Mouse (Mus musculus) liver, postnatal 0 days (tissue): Measurements from ENCODE around the gene Zc3hav1. TPM values are rescaled to one million over a fixed set of nuclear protein-coding genes. Genes with fewer than 3 reads are reported as not detected.
"Not testable (repeated sequence)": the region's sequence is repeated elsewhere in the genome, so short reads cannot be mapped to it uniquely, and the experiment has no call there.

Experiments
- ATAC-seq: fragments of 200-750 bp; cut with Nextera tagmentation; 2 replicates; pipeline ENCODE4 v1.8.0; 2017; ENCODE audit warnings: mild to moderate bottlenecking, moderate library complexity
- DNase-seq: peaks from one replicate; pipeline ENCODE4 v3.0.0-alpha.2; 2016
- H3K27ac ChIP-seq: fragments of 300-500 bp; sonication (generic); 2 replicates; pipeline ENCODE4 v1.5.1; 2014; ENCODE audit warnings: antibody characterized with exemption, moderate library complexity, mild to moderate bottlenecking, low read depth
- H3K27me3 ChIP-seq: fragments of 300-500 bp; sonication (generic); 2 replicates; pipeline ENCODE4 v1.6.1; 2014; ENCODE audit warnings: low read length, control low read depth, mixed read lengths; ENCODE audit not compliant: insufficient read depth
- H3K36me3 ChIP-seq: fragments of 300-500 bp; sonication (generic); replicated peaks from 2 replicates; pipeline ENCODE4 v1.6.1; 2014; ENCODE audit warnings: mild to moderate bottlenecking, control low read depth, low read length, moderate library complexity, mixed read lengths; ENCODE audit not compliant: insufficient read depth
- H3K4me1 ChIP-seq: fragments of 300-500 bp; sonication (generic); 2 replicates; pipeline ENCODE4 v1.6.1; 2014; ENCODE audit warnings: antibody characterized with exemption, mild to moderate bottlenecking, control low read depth; ENCODE audit not compliant: insufficient read depth
- H3K4me2 ChIP-seq: fragments of 300-500 bp; sonication (generic); 2 replicates; pipeline ENCODE4 v1.6.1; 2014; ENCODE audit warnings: low read depth, mild to moderate bottlenecking, low read length, moderate library complexity, mixed read lengths
- H3K4me3 ChIP-seq: fragments of 300-500 bp; sonication (generic); 2 replicates; pipeline ENCODE4 v1.5.1; 2014; ENCODE audit warnings: low read depth, low read length
- H3K9ac ChIP-seq: fragments of 300-500 bp; sonication (generic); replicated peaks from 2 replicates; pipeline ENCODE4 v1.6.1; 2014; ENCODE audit warnings: mild to moderate bottlenecking, moderate library complexity
- H3K9me3 ChIP-seq: fragments of 300-500 bp; sonication (generic); 2 replicates; pipeline ENCODE4 v1.6.1; 2016; ENCODE audit warnings: mild to moderate bottlenecking, control low read depth, low read length, mixed read lengths
- CTCF ChIP-seq: sonication (generic); IDR thresholded peaks from 2 replicates; pipeline ENCODE4 v1.5.1; 2016; ENCODE audit warnings: antibody characterized with exemption, low read depth
- EP300 ChIP-seq: IDR thresholded peaks from 2 replicates; pipeline ENCODE4 v1.6.1; 2016; ENCODE audit warnings: antibody characterized with exemption, low read depth, mild to moderate bottlenecking
- WGBS: fragments of 180-500 bp; shearing (Covaris S2); extraction: QIAGEN DNeasy Blood & Tissue Kit; methylation state at CpG from one replicate; pipeline ENCODE4 v1.1.7; 2014; ENCODE audit not compliant: insufficient replicate concordance; 5-methylcytosine and 5-hydroxymethylcytosine counted together
- polyA plus RNA-seq: library from polyadenylated mRNA; unstranded; fragments of >200 nt; fragmentation: Nextera tagmentation; extraction: Ambion mirVana; gene quantifications from 2 replicates; pipeline ENCODE4 v1.2.1, GENCODE M21; 2015

Zc3hav1 gene
- polyA plus RNA-seq, 1 experiment from 2014 or later: 16.6 TPM

DNA sequence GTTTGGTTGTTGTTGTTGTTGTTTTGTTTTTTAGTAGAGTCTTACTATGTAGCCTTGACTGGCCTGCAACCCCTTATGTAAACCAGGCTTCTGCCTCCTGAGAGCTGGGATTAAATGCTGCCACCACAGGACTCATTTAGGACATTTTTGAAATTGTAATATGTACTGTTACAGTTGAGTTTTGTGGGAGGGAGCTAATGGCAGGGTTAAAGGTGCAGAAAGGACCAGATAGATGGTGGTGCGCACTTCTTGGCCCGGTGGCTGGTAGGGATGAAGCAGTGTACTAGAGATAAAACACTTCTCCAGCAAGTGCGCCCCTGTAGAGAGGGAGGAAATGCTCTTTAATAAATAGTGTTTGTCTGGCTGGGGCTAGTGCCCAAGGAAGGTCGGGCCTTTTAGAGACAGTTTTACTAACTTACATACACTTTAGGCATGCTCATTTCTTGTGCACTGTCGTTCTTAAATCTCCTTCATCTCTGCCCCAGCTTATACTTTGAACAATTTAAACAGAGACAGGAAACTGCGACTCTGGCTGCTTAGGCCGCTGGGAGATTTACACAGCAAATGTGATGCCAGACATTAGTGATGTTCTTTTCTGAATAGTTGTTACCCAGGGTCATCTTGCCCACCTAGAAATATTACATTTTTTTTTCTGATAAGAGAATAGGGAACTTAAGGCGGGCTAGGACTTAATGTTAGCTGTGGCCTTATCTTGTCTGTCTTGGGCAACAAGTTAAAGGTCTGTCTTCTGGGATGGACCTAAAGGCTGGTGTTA lies 4.0 kb upstream of the Zc3hav1 start:
- ATAC-seq: no peak
- no peak overlapping the region for H3K9ac ChIP-seq

DNA sequence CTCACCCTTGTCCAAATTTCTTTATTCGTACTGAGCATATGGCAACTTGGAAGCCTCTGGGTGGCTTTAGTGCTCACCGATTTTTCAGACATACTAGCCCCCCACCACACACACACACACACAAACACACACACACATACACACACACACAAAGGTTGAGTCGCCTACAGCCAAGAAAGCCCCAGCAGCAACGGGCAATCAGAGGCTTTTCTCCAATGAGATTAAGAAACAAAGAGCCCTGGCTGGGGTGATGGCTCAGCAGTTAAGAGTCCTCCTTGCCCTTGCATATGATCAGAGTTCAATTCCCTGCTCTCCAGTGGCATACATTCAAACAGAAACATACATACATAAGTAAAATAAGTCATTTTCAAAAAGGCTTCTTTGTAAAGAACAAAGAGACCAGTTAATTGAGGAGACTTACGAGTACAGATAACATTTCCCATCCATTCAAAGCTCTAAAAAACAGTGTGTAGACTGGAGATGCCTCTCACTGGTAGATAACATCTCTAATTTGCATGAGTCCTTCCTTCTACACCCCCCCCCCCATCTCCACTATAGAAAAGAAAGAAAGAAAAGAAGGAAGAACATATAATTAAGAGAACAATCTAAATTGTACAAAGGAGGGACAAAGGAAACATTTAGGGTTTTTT lies 3.3 kb upstream of the Zc3hav1 start:
- Histone ChIP-seq H3K9ac (no peak overlapping the region), H3K4me1 (peaks cover 25% of the 10 kb centered on the region), H3K4me2 (no peak overlapping the region), H3K27me3 (no peaks in the 10 kb centered on the region), H3K4me3 (no peak overlapping the region), H3K27ac (no peak overlapping the region), H3K9me3 (no peaks in the 10 kb centered on the region), H3K36me3 (no peaks in the 10 kb centered on the region)
- no peak for DNase-seq
- no peak for ATAC-seq
- no peak for TF ChIP-seq CTCF
- no peak for TF ChIP-seq EP300
- WGBS: 61% methylated on average over 5 of the region's 5 CpGs

More for the DNA sequence above, 4.0 kb upstream of the Zc3hav1 start:
- Histone ChIP-seq H3K4me2 (no peak overlapping the region), H3K27me3 (no peaks in the 10 kb centered on the region), H3K27ac (peak overlapping the region; percentile 19; the same call in 1 of the 2 replicates), H3K4me1 (peaks cover 25% of the 10 kb centered on the region), H3K9me3 (no peaks in the 10 kb centered on the region), H3K4me3 (no peak overlapping the region), H3K36me3 (no peaks in the 10 kb centered on the region)
- no peak for TF ChIP-seq CTCF
- TF ChIP-seq EP300: no peak
- no peak for DNase-seq
- 45% methylated on average over 8 of the region's 8 CpGs for WGBS

DNA sequence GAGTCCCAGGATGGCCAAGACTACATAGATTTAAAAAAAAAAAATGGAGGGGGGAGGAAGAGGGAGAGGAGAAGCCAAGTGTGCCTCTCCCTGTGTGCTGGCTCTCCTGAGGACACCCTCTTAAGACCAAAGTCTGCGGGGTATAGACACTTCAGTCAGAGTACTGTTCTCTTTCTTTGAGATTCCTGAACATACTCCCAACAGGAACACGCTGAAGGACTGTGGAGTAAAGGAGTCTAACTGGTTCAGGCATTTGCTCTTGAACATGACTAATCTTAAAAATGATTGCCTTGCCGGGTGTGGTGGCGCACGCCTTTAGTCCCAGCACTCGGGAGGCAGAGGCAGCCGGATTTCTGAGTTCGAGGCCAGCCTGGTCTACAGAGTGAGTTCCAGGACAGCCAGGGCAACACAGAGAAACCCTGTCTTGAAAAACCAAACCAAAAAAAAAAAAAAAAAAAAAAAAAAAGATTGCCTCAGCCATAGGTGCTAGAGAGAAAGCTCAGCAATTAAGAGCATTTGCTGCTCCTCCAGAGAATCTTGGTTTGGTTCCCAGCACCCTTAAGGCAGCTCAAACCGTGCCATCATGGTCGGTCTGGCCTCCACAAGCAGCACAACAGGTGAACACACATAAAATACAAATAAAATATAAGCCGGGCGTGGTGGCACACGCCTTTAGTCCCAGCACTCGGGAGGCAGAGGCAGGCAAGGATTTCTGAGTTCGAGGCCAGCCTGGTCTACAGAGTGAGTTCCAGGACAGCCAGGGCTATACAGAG lies 2.4 kb upstream of the Zc3hav1 start:
- H3K27ac ChIP-seq, DNase-seq, H3K9ac ChIP-seq, H3K27me3 ChIP-seq, ATAC-seq, H3K4me3 ChIP-seq, H3K36me3 ChIP-seq, H3K4me2 ChIP-seq, H3K9me3 ChIP-seq: not testable (repeated sequence)
- H3K4me1 ChIP-seq: peaks cover 26% of the 10 kb centered on the region
- 90% methylated on average over 15 of the region's 15 CpGs for WGBS

DNA sequence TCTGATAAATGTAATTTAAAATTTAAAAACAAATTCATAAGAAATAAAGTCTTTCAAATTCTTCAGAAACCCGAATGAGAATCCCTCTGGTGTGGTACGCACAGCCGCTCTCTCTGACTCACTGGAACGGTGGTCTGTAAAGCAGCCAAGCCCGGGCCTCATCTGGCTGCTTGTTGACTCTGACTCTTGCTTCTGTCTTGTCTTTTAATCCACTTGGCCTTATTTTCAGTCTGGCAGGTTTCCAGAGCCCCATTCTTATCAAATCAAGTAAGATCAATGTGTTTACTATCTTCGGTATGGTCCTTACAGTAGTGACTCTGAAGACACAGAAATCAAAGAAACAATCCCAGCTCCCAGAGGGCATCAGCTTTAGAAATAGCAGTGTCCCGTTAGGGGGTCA lies 1.5 kb upstream of the Zc3hav1 start:
- H3K4me3 ChIP-seq: peak overlapping the region; percentile 75
- no peak for TF ChIP-seq EP300
- no peak for TF ChIP-seq CTCF
- H3K4me2 ChIP-seq: peak overlapping the region; percentile 75
- ATAC-seq: no peak
- H3K9ac ChIP-seq: peak overlapping the region; percentile 90
- no peaks in the 10 kb centered on the region for H3K27me3 ChIP-seq
- H3K9me3 ChIP-seq: no peaks in the 10 kb centered on the region
- DNase-seq: no peak
- 33% methylated on average over 7 of the region's 7 CpGs for WGBS
- H3K36me3 ChIP-seq: 0 out of 2 replicates have a peak, but pooled peaks cover 4% of the 10 kb centered on the region
- peak overlapping the region; percentile 90; the same call in 1 of the 2 replicates for H3K27ac ChIP-seq
- H3K4me1 ChIP-seq: peaks cover 28% of the 10 kb centered on the region

DNA sequence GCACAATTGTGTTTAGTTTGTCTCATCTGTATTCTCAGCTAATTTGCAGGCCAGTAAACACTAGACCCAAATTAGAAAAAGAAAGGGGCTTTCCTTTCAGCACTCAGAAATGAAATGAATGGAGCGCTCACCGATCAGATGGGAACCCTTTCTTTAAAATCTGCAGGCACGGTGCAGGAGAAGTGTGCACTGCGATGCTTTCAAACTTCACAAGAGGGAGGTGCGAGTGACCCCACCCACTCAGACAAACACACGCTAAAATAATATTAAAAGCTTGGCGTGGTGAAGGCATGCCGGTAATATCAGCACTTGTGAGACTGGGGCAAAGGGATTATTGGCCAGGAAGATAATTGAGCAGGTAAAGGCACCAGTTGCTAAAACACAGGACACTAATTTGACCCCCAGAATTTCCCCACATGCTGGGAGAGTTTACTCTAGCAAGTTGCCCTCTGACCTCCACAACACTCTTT lies 986 bp upstream of the Zc3hav1 start:
- Histone ChIP-seq H3K27me3 (no peaks in the 10 kb centered on the region), H3K4me2 (peak overlapping the region; percentile 75), H3K27ac (peak overlapping the region; percentile 90), H3K4me3 (peak overlapping the region; percentile 75), H3K36me3 (peaks cover 8% of the 10 kb centered on the region), H3K9ac (peak overlapping the region; percentile 90), H3K9me3 (no peaks in the 10 kb centered on the region), H3K4me1 (peaks cover 28% of the 10 kb centered on the region)
- DNase-seq (no peak), ATAC-seq (no peak)
- TF ChIP-seq EP300 (no peak), CTCF (no peak)
- WGBS: 9% methylated on average over 8 of the region's 8 CpGs

GRCm38 (mm10) chr6:38354723-38355353 lies 435 bp upstream of the Zc3hav1 start:
- Histone ChIP-seq H3K9ac (peak overlapping the region; percentile 90), H3K9me3 (no peaks in the 10 kb centered on the region), H3K36me3 (peaks cover 12% of the 10 kb centered on the region), H3K27ac (peak overlapping the region; percentile 90), H3K4me1 (peaks cover 29% of the 10 kb centered on the region), H3K4me3 (peak overlapping the region; percentile 75), H3K4me2 (peak overlapping the region; percentile 75), H3K27me3 (no peaks in the 10 kb centered on the region)
- 0 out of 2 replicates have a peak, but pooled peaks have one; percentile 6 for TF ChIP-seq EP300
- no peak for TF ChIP-seq CTCF
- ATAC-seq (peak; percentile 26), DNase-seq (no peak)
- 3% methylated on average over 20 of the region's 20 CpGs for WGBS
